Mouse (Mus musculus) testis, adult 2 months (tissue): ENCODE data around the gene Dlgap1. TPM values are rescaled to one million over a fixed set of nuclear protein-coding genes. Genes with fewer than 3 reads are reported as not detected.

Source experiments
- H3K27ac ChIP-seq: fragments of 200-500 bp; 2 replicates; pipeline ENCODE4 v1.5.1; 2012; ENCODE audit warnings: low read depth, low read length; ENCODE audit not compliant: control insufficient read depth, insufficient read depth
- H3K27me3 ChIP-seq: fragments of 200-500 bp; 2 replicates; pipeline ENCODE4 v1.6.1; 2012; ENCODE audit warnings: mild to moderate bottlenecking, low read length, moderate library complexity; ENCODE audit not compliant: control insufficient read depth, insufficient read depth
- H3K36me3 ChIP-seq: fragments of 200-500 bp; 2 replicates; pipeline ENCODE4 v1.6.1; 2012; ENCODE audit warnings: mild to moderate bottlenecking, low read length; ENCODE audit not compliant: control insufficient read depth, insufficient read depth
- H3K4me1 ChIP-seq: fragments of 200-500 bp; 2 replicates; pipeline ENCODE4 v1.6.1; 2012; ENCODE audit warnings: low read length; ENCODE audit not compliant: control insufficient read depth, insufficient read depth
- H3K4me3 ChIP-seq: fragments of 200-500 bp; 2 replicates; pipeline ENCODE4 v1.5.1; 2012; ENCODE audit warnings: low read depth, mild to moderate bottlenecking, low read length, moderate library complexity, mixed read lengths; ENCODE audit not compliant: control insufficient read depth
- CTCF ChIP-seq: fragments of 200-500 bp; IDR thresholded peaks from 2 replicates; pipeline ENCODE4 v1.5.1; 2012; ENCODE audit warnings: low read depth, mild to moderate bottlenecking, inconsistent platforms, low read length, moderate library complexity; ENCODE audit not compliant: control insufficient read depth, insufficient read depth, insufficient replicate concordance
- POLR2A ChIP-seq: fragments of 200-500 bp; IDR thresholded peaks from 2 replicates; pipeline ENCODE4 v1.6.1; 2012; ENCODE audit warnings: low read depth, mild to moderate bottlenecking, inconsistent platforms, low read length, moderate library complexity; ENCODE audit not compliant: control insufficient read depth
- polyA plus RNA-seq: library from polyadenylated mRNA; depleted of rRNA; stranded (reverse); fragments of >200 nt; gene quantifications from 2 replicates; pipeline ENCODE4 v1.2.3, GENCODE M21; 2012

Gene Dlgap1
- polyA plus RNA-seq, 1 experiment = 3.5 TPM

- Histone ChIP-seq H3K4me3 (no peak overlapping the region), H3K27ac (no peak overlapping the region), H3K36me3 (no peaks in the 10 kb centered on the region), H3K4me1 (no peaks in the 10 kb centered on the region), H3K27me3 (no peaks in the 10 kb centered on the region)
- TF ChIP-seq CTCF (no peak), POLR2A (no peak)
Measured at GRCm38 (mm10) chr17:70602051-70602450, 633.2 kb downstream of the Dlgap1 start.

GRCm38 (mm10) chr17:70605659-70606058 lies 636.8 kb downstream of the Dlgap1 start:
- Histone ChIP-seq H3K27ac (no peak overlapping the region), H3K36me3 (no peaks in the 10 kb centered on the region), H3K4me3 (no peak overlapping the region), H3K4me1 (no peaks in the 10 kb centered on the region), H3K27me3 (no peaks in the 10 kb centered on the region)
- no peak for TF ChIP-seq CTCF
- no peak for TF ChIP-seq POLR2A

GRCm38 (mm10) chr17:70612171-70612570 lies 643.3 kb downstream of the Dlgap1 start:
- Histone ChIP-seq H3K4me3 (no peak overlapping the region), H3K36me3 (no peaks in the 10 kb centered on the region), H3K27ac (no peak overlapping the region), H3K4me1 (no peaks in the 10 kb centered on the region), H3K27me3 (no peaks in the 10 kb centered on the region)
- no peak for TF ChIP-seq POLR2A
- no peak for TF ChIP-seq CTCF

- H3K4me1 ChIP-seq = no peaks in the 10 kb centered on the region
- H3K27ac ChIP-seq = no peak overlapping the region
- no peak overlapping the region for H3K4me3 ChIP-seq
- H3K36me3 ChIP-seq = no peaks in the 10 kb centered on the region
- H3K27me3 ChIP-seq = no peaks in the 10 kb centered on the region
- no peak for TF ChIP-seq CTCF
- TF ChIP-seq POLR2A = no peak
Measured at GRCm38 (mm10) chr17:70613897-70614296, 645.0 kb downstream of the Dlgap1 start.

- TF ChIP-seq CTCF (no peak), POLR2A (no peak)
- H3K4me1 ChIP-seq = no peaks in the 10 kb centered on the region
- no peak overlapping the region for H3K27ac ChIP-seq
- no peaks in the 10 kb centered on the region for H3K36me3 ChIP-seq
- H3K4me3 ChIP-seq = no peak overlapping the region
- H3K27me3 ChIP-seq = no peaks in the 10 kb centered on the region
Measured at GRCm38 (mm10) chr17:70614407-70615060, 645.7 kb downstream of the Dlgap1 start.

- Histone ChIP-seq H3K36me3 (no peaks in the 10 kb centered on the region), H3K4me3 (no peak overlapping the region), H3K27ac (no peak overlapping the region), H3K4me1 (no peaks in the 10 kb centered on the region), H3K27me3 (no peaks in the 10 kb centered on the region)
- TF ChIP-seq CTCF (no peak), POLR2A (no peak)
Measured at GRCm38 (mm10) chr17:70622493-70622892, 653.6 kb downstream of the Dlgap1 start.

- H3K36me3 ChIP-seq = no peaks in the 10 kb centered on the region
- H3K27ac ChIP-seq = no peak overlapping the region
- no peaks in the 10 kb centered on the region for H3K27me3 ChIP-seq
- H3K4me3 ChIP-seq = no peak overlapping the region
- TF ChIP-seq CTCF (no peak), POLR2A (no peak)
- no peaks in the 10 kb centered on the region for H3K4me1 ChIP-seq
Measured at GRCm38 (mm10) chr17:70626396-70626795, 657.5 kb downstream of the Dlgap1 start.

- Histone ChIP-seq H3K27me3 (no peaks in the 10 kb centered on the region), H3K27ac (no peak overlapping the region), H3K36me3 (no peaks in the 10 kb centered on the region), H3K4me1 (no peaks in the 10 kb centered on the region), H3K4me3 (no peak overlapping the region)
- TF ChIP-seq POLR2A (no peak), CTCF (no peak)
Measured at GRCm38 (mm10) chr17:70626925-70627324, 658.1 kb downstream of the Dlgap1 start.
